ENCODE assay signal across 11 mouse cellular contexts in genomic region chr1:186252551-186252950, GRCm38 (mm10).
"Had no signal": no experiment of that assay in that cellular context is flagged by ENCODE, and none has a peak within 500 bp of the region (broad histone marks: within the 10 kb centered on the region; RNA-seq: fewer than 3 reads in every experiment).

No protein-coding gene starts in this region.

- DNase-seq: right cerebral cortex, adult 18-20 months; right cerebral cortex, postnatal 14 days; right cerebral cortex, postnatal 25 days; right cerebral cortex, postnatal 4 days; spleen, adult 18-20 months; thymus, adult 18-20 months; thymus, adult 2 months; thymus, postnatal 14 days; thymus, postnatal 25 days; thymus, postnatal 36 days; thymus, postnatal 4 days had no signal
